Mouse (Mus musculus) kidney, embryonic 15.5 days (tissue): Measurements from ENCODE around the gene Dmrta2. TPM values are rescaled to one million over a fixed set of nuclear protein-coding genes. Genes with fewer than 3 reads are reported as not detected.
A peak's percentile ranks its signal among the peaks of the same experiment; 100 is the strongest.

Experiments used
- ATAC-seq: fragments of 200-750 bp; cut with Nextera tagmentation; replicated peaks from 2 replicates; pipeline ENCODE4 v1.8.0; 2017; ENCODE audit warnings: moderate TSS enrichment; ENCODE audit not compliant: low FRiP score
- H3K27ac ChIP-seq: fragments of 300-500 bp; sonication (generic); 2 replicates; pipeline ENCODE4 v1.5.1; 2015; ENCODE audit warnings: mild to moderate bottlenecking, inconsistent platforms
- H3K27me3 ChIP-seq: fragments of 300-500 bp; sonication (generic); 2 replicates; pipeline ENCODE4 v1.6.1; 2015; ENCODE audit warnings: inconsistent platforms
- H3K36me3 ChIP-seq: fragments of 300-500 bp; sonication (generic); 2 replicates; pipeline ENCODE4 v1.6.1; 2015; ENCODE audit warnings: inconsistent platforms
- H3K4me1 ChIP-seq: fragments of 300-500 bp; sonication (generic); 2 replicates; pipeline ENCODE4 v1.6.1; 2015; ENCODE audit warnings: inconsistent platforms
- H3K4me2 ChIP-seq: fragments of 300-500 bp; sonication (generic); 2 replicates; pipeline ENCODE4 v1.6.1; 2015; ENCODE audit warnings: moderate library complexity, mild to moderate bottlenecking, inconsistent platforms
- H3K4me3 ChIP-seq: fragments of 300-500 bp; sonication (generic); replicated peaks from 2 replicates; pipeline ENCODE4 v1.5.1; 2015; ENCODE audit warnings: mild to moderate bottlenecking, inconsistent platforms
- H3K9ac ChIP-seq: fragments of 300-500 bp; sonication (generic); 2 replicates; pipeline ENCODE4 v1.6.1; 2015; ENCODE audit warnings: mild to moderate bottlenecking, inconsistent platforms
- H3K9me3 ChIP-seq: fragments of 300-500 bp; sonication (generic); replicated peaks from 2 replicates; pipeline ENCODE4 v1.6.1; 2016; ENCODE audit warnings: inconsistent platforms
- WGBS: fragments of 180-500 bp; shearing (Covaris S2); methylation state at CpG from one replicate; pipeline ENCODE4 v1.1.7; 2015; ENCODE audit warnings: mixed read lengths; 5-methylcytosine and 5-hydroxymethylcytosine counted together
- polyA plus RNA-seq: library from polyadenylated mRNA; unstranded; fragments of >200 nt; fragmentation: Nextera tagmentation; extraction: Ambion mirVana; gene quantifications from 2 replicates; pipeline ENCODE4 v1.2.1, GENCODE M21; 2015

Dmrta2 gene
- polyA plus RNA-seq, 1 experiment from 2014 or later, result 0.08 TPM

GRCm38 (mm10) chr4:109987560-109988362, 9.9 kb downstream of the Dmrta2 start:
- Histone ChIP-seq H3K27ac (no peak overlapping the region), H3K9ac (no peak overlapping the region), H3K36me3 (no peaks in the 10 kb centered on the region), H3K4me2 (no peak overlapping the region), H3K4me3 (no peak overlapping the region), H3K4me1 (peaks cover 20% of the 10 kb centered on the region), H3K9me3 (no peaks in the 10 kb centered on the region), H3K27me3 (peaks cover 94% of the 10 kb centered on the region)
- WGBS, result 2% methylated on average over 17 of the region's 20 CpGs
- no peak for ATAC-seq

- Histone ChIP-seq H3K27me3 (peaks cover 94% of the 10 kb centered on the region), H3K27ac (no peak overlapping the region), H3K4me2 (no peak overlapping the region), H3K9ac (no peak overlapping the region), H3K36me3 (no peaks in the 10 kb centered on the region), H3K4me3 (no peak overlapping the region), H3K9me3 (no peaks in the 10 kb centered on the region), H3K4me1 (peaks cover 17% of the 10 kb centered on the region)
- ATAC-seq, result no peak
- 3% methylated on average over 5 of the region's 5 CpGs for WGBS
Measured at GRCm38 (mm10) chr4:109988411-109988810, 10.6 kb downstream of the Dmrta2 start.

DNA sequence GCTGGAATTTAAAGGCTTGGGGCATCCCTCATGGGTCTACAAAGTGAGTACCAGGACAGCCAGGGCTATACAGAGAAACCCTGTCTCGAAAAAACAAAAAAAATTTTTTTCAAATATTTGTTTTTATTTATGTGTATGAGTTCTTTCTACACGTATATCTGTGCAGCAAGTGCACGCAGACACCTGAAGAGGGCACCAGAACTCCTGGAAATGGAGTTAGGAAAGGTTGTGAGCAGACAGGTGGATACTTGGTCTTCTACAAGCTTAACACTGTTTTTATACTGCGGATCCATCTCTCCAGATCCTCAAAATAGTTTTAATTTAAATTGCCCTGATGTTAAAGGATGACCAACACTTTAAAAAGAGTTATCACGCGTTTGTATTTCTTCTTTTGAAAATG, 11.4 kb downstream of the Dmrta2 start:
- Histone ChIP-seq H3K4me3 (no peak overlapping the region), H3K4me1 (peaks cover 9% of the 10 kb centered on the region; the same call in 1 of the 2 replicates), H3K4me2 (no peak overlapping the region), H3K27me3 (peaks cover 94% of the 10 kb centered on the region), H3K36me3 (no peaks in the 10 kb centered on the region), H3K9ac (no peak overlapping the region), H3K27ac (no peak overlapping the region), H3K9me3 (no peaks in the 10 kb centered on the region)
- 37% methylated on average over 6 of the region's 6 CpGs for WGBS
- ATAC-seq, result no peak

DNA sequence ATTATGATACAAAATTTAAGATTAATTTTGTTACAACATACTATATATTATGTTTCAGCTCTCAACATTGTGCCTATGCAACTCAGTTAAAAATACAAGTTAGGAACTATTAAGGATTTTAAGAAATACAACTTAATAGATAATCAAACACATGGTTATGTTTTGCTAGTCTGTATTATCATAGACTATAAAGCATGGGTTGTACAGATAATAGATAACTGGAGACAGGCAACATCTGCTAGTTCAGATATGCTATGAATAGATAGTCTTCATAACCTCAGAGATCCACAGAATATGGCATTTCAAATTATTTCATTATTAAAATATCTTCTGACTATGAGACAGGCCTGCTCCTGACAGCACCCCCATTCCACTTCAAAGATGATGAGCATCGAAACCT, 28.2 kb downstream of the Dmrta2 start:
- no peaks in the 10 kb centered on the region for H3K36me3 ChIP-seq
- no peak for ATAC-seq
- WGBS, result 89% methylated on average over 1 of the region's 1 CpGs

GRCm38 (mm10) chr4:110019145-110019544, 41.3 kb downstream of the Dmrta2 start:
- Histone ChIP-seq H3K9me3 (no peaks in the 10 kb centered on the region), H3K36me3 (no peaks in the 10 kb centered on the region), H3K4me3 (no peak overlapping the region), H3K9ac (no peak overlapping the region), H3K27me3 (peaks cover 6% of the 10 kb centered on the region), H3K27ac (no peak overlapping the region), H3K4me1 (peaks cover 10% of the 10 kb centered on the region), H3K4me2 (no peak overlapping the region)
- WGBS, result 53% methylated on average over 9 of the region's 9 CpGs
- ATAC-seq, result no peak

More for the DNA sequence above, 28.2 kb downstream of the Dmrta2 start:
- Histone ChIP-seq H3K27me3 (no peaks in the 10 kb centered on the region), H3K4me3 (no peak overlapping the region), H3K4me2 (no peak overlapping the region), H3K9me3 (no peaks in the 10 kb centered on the region), H3K27ac (no peak overlapping the region), H3K4me1 (no peaks in the 10 kb centered on the region), H3K9ac (no peak overlapping the region)

GRCm38 (mm10) chr4:110020255-110020654, 42.4 kb downstream of the Dmrta2 start:
- Histone ChIP-seq H3K9ac (no peak overlapping the region), H3K4me2 (peak overlapping the region; percentile 49), H3K4me1 (peaks cover 10% of the 10 kb centered on the region), H3K4me3 (0 out of 2 replicates have a peak overlapping the region, but pooled peaks have one; percentile 8), H3K27ac (no peak overlapping the region), H3K9me3 (no peaks in the 10 kb centered on the region), H3K36me3 (no peaks in the 10 kb centered on the region), H3K27me3 (peaks cover 6% of the 10 kb centered on the region)
- WGBS, result 13% methylated on average over 12 of the region's 12 CpGs
- ATAC-seq, result no peak

GRCm38 (mm10) chr4:110021956-110022625, 44.2 kb downstream of the Dmrta2 start:
- no peaks in the 10 kb centered on the region for H3K36me3 ChIP-seq
- peak; percentile 52; the same call in 1 of the 2 replicates for ATAC-seq
- 18% methylated on average over 25 of the region's 25 CpGs for WGBS
- H3K4me1 ChIP-seq, result peaks cover 10% of the 10 kb centered on the region
- H3K27ac ChIP-seq, result no peak overlapping the region
- peak overlapping the region; percentile 45 for H3K4me2 ChIP-seq
- H3K27me3 ChIP-seq, result peaks cover 6% of the 10 kb centered on the region
- H3K4me3 ChIP-seq, result no peak overlapping the region
- H3K9ac ChIP-seq, result no peak overlapping the region
- H3K9me3 ChIP-seq, result no peaks in the 10 kb centered on the region

DNA sequence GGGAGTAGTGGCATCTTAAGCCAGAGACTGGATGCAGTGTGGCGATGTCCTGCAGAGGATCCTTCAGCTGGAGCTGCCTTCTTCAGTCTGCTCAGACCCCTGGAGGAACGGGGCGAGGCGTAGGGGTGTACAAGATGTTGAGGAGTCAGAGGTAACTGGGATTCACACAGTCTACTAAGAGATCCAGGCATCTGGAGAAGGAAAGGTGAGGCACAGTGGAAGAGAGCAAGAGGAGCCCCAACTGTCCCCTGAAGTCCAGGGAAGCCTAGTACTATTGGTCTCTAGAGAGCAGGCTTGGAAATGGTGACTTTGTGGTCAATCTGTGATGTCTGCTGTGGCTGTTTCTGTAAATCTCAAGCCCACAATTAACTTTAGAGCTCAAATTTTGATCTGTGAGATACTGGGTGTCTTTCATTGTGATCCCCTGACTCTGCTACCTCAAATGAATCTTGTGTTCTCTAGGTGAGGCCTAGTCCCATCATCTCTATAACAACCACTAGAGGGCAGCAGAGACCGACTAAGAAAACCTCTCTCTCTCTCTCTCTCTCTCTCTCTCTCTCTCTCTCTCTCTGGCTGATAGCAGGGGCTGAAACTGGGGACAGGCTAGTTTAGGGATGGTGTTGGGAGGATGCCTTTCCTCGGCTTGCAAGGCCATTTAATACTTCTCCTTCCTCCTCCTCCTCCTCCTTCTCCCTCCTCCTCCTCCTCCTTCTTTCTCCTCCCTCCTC, 50.8 kb downstream of the Dmrta2 start:
- H3K4me2 ChIP-seq, result no peak overlapping the region
- H3K27me3 ChIP-seq, result no peaks in the 10 kb centered on the region
- H3K4me1 ChIP-seq, result no peaks in the 10 kb centered on the region
- peak; percentile 80 for ATAC-seq
- no peak overlapping the region for H3K4me3 ChIP-seq
- WGBS, result 61% methylated on average over 6 of the region's 6 CpGs
- no peak overlapping the region for H3K9ac ChIP-seq
- H3K36me3 ChIP-seq, result no peaks in the 10 kb centered on the region
- H3K27ac ChIP-seq, result no peak overlapping the region
- H3K9me3 ChIP-seq, result no peaks in the 10 kb centered on the region

GRCm38 (mm10) chr4:110029446-110029845, 51.6 kb downstream of the Dmrta2 start:
- 79% methylated on average over 1 of the region's 1 CpGs for WGBS
- Histone ChIP-seq H3K9ac (no peak overlapping the region), H3K27me3 (no peaks in the 10 kb centered on the region), H3K4me2 (no peak overlapping the region), H3K27ac (no peak overlapping the region), H3K9me3 (no peaks in the 10 kb centered on the region), H3K36me3 (no peaks in the 10 kb centered on the region), H3K4me3 (no peak overlapping the region), H3K4me1 (no peaks in the 10 kb centered on the region)
- no peak for ATAC-seq
